Mouse (Mus musculus) hindbrain, postnatal 0 days (tissue): ENCODE data around the gene Tex19.1. TPM values are rescaled to one million over a fixed set of nuclear protein-coding genes. Genes with fewer than 3 reads are reported as not detected.
"Not testable (repeated sequence)": the region's sequence is repeated elsewhere in the genome, so short reads cannot be mapped to it uniquely, and the experiment has no call there.

ENCODE experiments used
- ATAC-seq: fragments of 200-750 bp; cut with Nextera tagmentation; 2 replicates; pipeline ENCODE4 v1.8.0; 2017; ENCODE audit warnings: mild to moderate bottlenecking, moderate TSS enrichment, moderate library complexity
- DNase-seq: peaks from one replicate; pipeline ENCODE4 v3.0.0-alpha.2; 2015; ENCODE audit warnings: low spot score
- H3K27ac ChIP-seq: fragments of 300-500 bp; sonication (generic); 2 replicates; pipeline ENCODE4 v1.5.1; 2014; ENCODE audit warnings: mild to moderate bottlenecking
- H3K27me3 ChIP-seq: fragments of 300-500 bp; sonication (generic); 2 replicates; pipeline ENCODE4 v1.6.1; 2014; ENCODE audit warnings: low read length, mixed read lengths; ENCODE audit not compliant: insufficient read depth
- H3K36me3 ChIP-seq: fragments of 300-500 bp; sonication (generic); 2 replicates; pipeline ENCODE4 v1.6.1; 2014; ENCODE audit warnings: low read length, mixed read lengths; ENCODE audit not compliant: insufficient read depth
- H3K4me1 ChIP-seq: fragments of 300-500 bp; sonication (generic); 2 replicates; pipeline ENCODE4 v1.6.1; 2014; ENCODE audit warnings: antibody characterized with exemption, low read length, mixed read lengths; ENCODE audit not compliant: insufficient read depth
- H3K4me2 ChIP-seq: fragments of 300-500 bp; sonication (generic); 2 replicates; pipeline ENCODE4 v1.6.1; 2014; ENCODE audit warnings: low read depth, mild to moderate bottlenecking, low read length, moderate library complexity, mixed read lengths
- H3K4me3 ChIP-seq: fragments of 300-500 bp; sonication (generic); 2 replicates; pipeline ENCODE4 v1.5.1; 2014; ENCODE audit warnings: low read length
- H3K9ac ChIP-seq: fragments of 300-500 bp; sonication (generic); replicated peaks from 2 replicates; pipeline ENCODE4 v1.6.1; 2014; ENCODE audit warnings: mild to moderate bottlenecking, low read length, moderate library complexity, mixed read lengths
- H3K9me3 ChIP-seq: fragments of 300-500 bp; sonication (generic); 2 replicates; pipeline ENCODE4 v1.6.1; 2016; ENCODE audit warnings: low read length, mixed read lengths
- CTCF ChIP-seq: IDR thresholded peaks from 2 replicates; pipeline ENCODE4 v1.5.1; 2016; ENCODE audit warnings: antibody characterized with exemption, control low read depth, low read depth
- WGBS: fragments of 180-500 bp; shearing (Covaris S2); extraction: QIAGEN DNeasy Blood & Tissue Kit; methylation state at CpG from one replicate; pipeline ENCODE4 v1.1.7; 2014; 5-methylcytosine and 5-hydroxymethylcytosine counted together
- polyA plus RNA-seq: library from polyadenylated mRNA; unstranded; fragments of >200 nt; fragmentation: Nextera tagmentation; extraction: Ambion mirVana; gene quantifications from 2 replicates; pipeline ENCODE4 v1.2.1, GENCODE M21; 2015
- total RNA-seq: library from RNA; depleted of rRNA; stranded (reverse); fragments of >200 nt; gene quantifications from 2 replicates; pipeline ENCODE4 v1.2.3, GENCODE M21; 2014; rRNA removed

Tex19.1 gene
- total RNA-seq (not detected in 2 replicates), polyA plus RNA-seq (not detected in 2 replicates)

- Histone ChIP-seq H3K4me2 (no peak within 1 kb of the TSS), H3K9me3 (no peaks in the 10 kb centered on the region), H3K27me3 (no peaks in the 10 kb centered on the region), H3K27ac (no peak within 1 kb of the TSS), H3K4me3 (no peak within 1 kb of the TSS), H3K4me1 (no peaks in the 10 kb centered on the region), H3K9ac (no peak within 1 kb of the TSS), H3K36me3 (no peaks in the 10 kb centered on the region)
- no peak for DNase-seq
- WGBS = 94% methylated on average over 22 of the region's 22 CpGs
- no peak for ATAC-seq
- no peak for TF ChIP-seq CTCF
These were observed at the start of gene Tex19.1 for GRCm38 (mm10) chr11:121145865-121146264. Tex19.1 (plus strand) TSS chr11:121146143.

GRCm38 (mm10) chr11:121099762-121100161 lies 46.2 kb upstream of the Tex19.1 start:
- Histone ChIP-seq H3K9ac (no peak overlapping the region), H3K27ac (no peak overlapping the region), H3K27me3 (no peaks in the 10 kb centered on the region), H3K4me3 (no peak overlapping the region), H3K4me2 (no peak overlapping the region), H3K4me1 (no peaks in the 10 kb centered on the region), H3K9me3 (no peaks in the 10 kb centered on the region), H3K36me3 (no peaks in the 10 kb centered on the region)
- ATAC-seq (no peak), DNase-seq (no peak)
- WGBS = 67% methylated on average over 7 of the region's 7 CpGs
- no peak for TF ChIP-seq CTCF

- no peaks in the 10 kb centered on the region for H3K27me3 ChIP-seq
- no peak for TF ChIP-seq CTCF
- 76% methylated on average over 7 of the region's 7 CpGs for WGBS
- H3K9me3 ChIP-seq = no peaks in the 10 kb centered on the region
- no peak overlapping the region for H3K4me2 ChIP-seq
- ATAC-seq = no peak
- DNase-seq = no peak
- H3K4me3 ChIP-seq = no peak overlapping the region
- H3K36me3 ChIP-seq = no peaks in the 10 kb centered on the region
- no peak overlapping the region for H3K9ac ChIP-seq
- no peaks in the 10 kb centered on the region for H3K4me1 ChIP-seq
- no peak overlapping the region for H3K27ac ChIP-seq
These were observed 45.3 kb upstream of the Tex19.1 start for GRCm38 (mm10) chr11:121100692-121101091.

GRCm38 (mm10) chr11:121101124-121101805 lies 44.7 kb upstream of the Tex19.1 start:
- Histone ChIP-seq H3K9me3 (no peaks in the 10 kb centered on the region), H3K9ac (no peak overlapping the region), H3K4me1 (no peaks in the 10 kb centered on the region), H3K27me3 (no peaks in the 10 kb centered on the region), H3K27ac (no peak overlapping the region), H3K36me3 (no peaks in the 10 kb centered on the region), H3K4me2 (no peak overlapping the region), H3K4me3 (no peak overlapping the region)
- 89% methylated on average over 4 of the region's 4 CpGs for WGBS
- no peak for DNase-seq
- TF ChIP-seq CTCF = no peak
- no peak for ATAC-seq

GRCm38 (mm10) chr11:121107242-121107641 lies 38.7 kb upstream of the Tex19.1 start:
- H3K27ac ChIP-seq, H3K9me3 ChIP-seq, H3K27me3 ChIP-seq, H3K36me3 ChIP-seq, H3K4me2 ChIP-seq, DNase-seq, H3K4me3 ChIP-seq, H3K9ac ChIP-seq, ATAC-seq, H3K4me1 ChIP-seq: not testable (repeated sequence)
- 75% methylated on average over 1 of the region's 1 CpGs for WGBS

GRCm38 (mm10) chr11:121108061-121108460 lies 37.9 kb upstream of the Tex19.1 start:
- H3K9ac ChIP-seq = no peak overlapping the region
- 0 out of 2 replicates have a peak, but pooled peaks cover 5% of the 10 kb centered on the region for H3K4me1 ChIP-seq
- no peak overlapping the region for H3K4me3 ChIP-seq
- DNase-seq = no peak
- no peaks in the 10 kb centered on the region for H3K9me3 ChIP-seq
- H3K27ac ChIP-seq = no peak overlapping the region
- no peak overlapping the region for H3K4me2 ChIP-seq
- no peaks in the 10 kb centered on the region for H3K36me3 ChIP-seq
- 57% methylated on average over 9 of the region's 9 CpGs for WGBS
- no peak for TF ChIP-seq CTCF
- no peak for ATAC-seq
- no peaks in the 10 kb centered on the region for H3K27me3 ChIP-seq

- ATAC-seq = 0 out of 2 replicates have a peak, but pooled peaks have one; percentile 15
- WGBS = 6% methylated on average over 2 of the region's 2 CpGs
- H3K36me3 ChIP-seq = no peaks in the 10 kb centered on the region
- no peak overlapping the region for H3K4me2 ChIP-seq
- no peaks in the 10 kb centered on the region for H3K9me3 ChIP-seq
- no peak overlapping the region for H3K27ac ChIP-seq
- no peak for TF ChIP-seq CTCF
- peak; percentile 80 for DNase-seq
- no peaks in the 10 kb centered on the region for H3K27me3 ChIP-seq
- 0 out of 2 replicates have a peak, but pooled peaks cover 5% of the 10 kb centered on the region for H3K4me1 ChIP-seq
- H3K9ac ChIP-seq = no peak overlapping the region
- H3K4me3 ChIP-seq = no peak overlapping the region
These were observed 36.0 kb upstream of the Tex19.1 start for GRCm38 (mm10) chr11:121109986-121110385.
